8 mouse cellular contexts compared by ENCODE assay signal in the genomic region with DNA sequence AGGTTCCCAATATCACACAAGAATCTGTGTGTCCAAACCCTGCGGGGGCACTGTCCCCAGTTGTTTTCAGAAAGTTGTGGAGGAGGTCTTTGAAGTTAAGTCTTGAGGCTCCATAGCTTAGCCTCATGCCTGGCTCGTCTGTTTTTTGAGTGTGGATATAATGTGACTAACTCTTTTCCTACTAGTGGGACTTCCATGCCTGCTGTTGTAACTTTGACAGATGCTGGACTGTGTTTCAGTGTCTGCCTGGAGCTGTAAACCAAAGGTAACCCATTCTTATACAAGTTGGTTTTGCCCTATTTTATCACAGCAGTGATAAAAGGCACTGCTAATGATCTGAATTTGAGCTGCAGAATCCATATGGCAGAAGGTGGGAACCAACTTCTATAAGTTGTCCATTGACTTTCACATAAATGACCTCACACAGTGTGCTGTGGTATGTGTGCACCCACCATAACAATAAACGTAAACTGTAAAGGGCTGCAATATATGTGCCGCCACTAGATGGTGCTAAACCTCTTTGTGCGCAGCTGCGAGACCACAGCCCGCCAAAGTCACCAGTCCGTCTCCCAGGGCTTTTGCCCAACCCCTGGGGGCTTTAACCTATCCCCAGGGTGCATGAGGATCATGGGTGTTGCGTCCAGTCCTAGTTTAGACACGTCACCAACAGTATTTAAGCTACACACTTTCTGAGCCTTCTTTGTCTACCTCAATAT. TPM values are rescaled to one million over a fixed set of nuclear protein-coding genes. Genes with fewer than 3 reads are reported as not detected.
DNase-seq lines count a peak whose midpoint lies in the region; ATAC-seq and TF ChIP-seq lines count a peak whose summit lies in the region.
"Not testable (repeated sequence)": the region's sequence is repeated elsewhere in the genome, so short reads cannot be mapped to it uniquely, and the experiment has no call there.

A gene (plus strand): TSS at position 703 of the 716 bp plus-strand sequence.

- not testable (repeated sequence) for TF ChIP-seq CTCF in MEL (IDR thresholded peaks at IDR 0.05 in 2 of 3, conservative IDR thresholded peaks at IDR 0.05 in 1 of 3; ENCODE audit: control insufficient read depth in 1 of 3, insufficient read depth in 1 of 3, low read depth in 2 of 3, low read length in 3 of 3, poor library complexity in 1 of 3, severe bottlenecking in 1 of 3)

- DNase-seq in MEL (ENCODE audit: low read depth, low spot score) = not testable (repeated sequence)
- peak; percentile 32 to 61 for DNase-seq in cerebellum, postnatal 25 days
- peak; percentile 12 to 53 for DNase-seq in frontal cortex, postnatal 14 days (ENCODE audit: low spot score in 2 of 2)
- DNase-seq in layer of hippocampus, postnatal 10 days (ENCODE audit: low spot score in 2 of 2) = peak; percentile 61 to 70
- DNase-seq in ovary, adult 18-20 months (ENCODE audit: low spot score) = peak; percentile 21
- peak; percentile 83 for DNase-seq in thymus, postnatal 0 days (ENCODE audit: low spot score)

- H3K4me3 ChIP-seq in MEL (ENCODE audit: control insufficient read depth in 1 of 2, insufficient read depth in 1 of 2, low read depth in 2 of 2, low read length in 2 of 2) = not testable (repeated sequence)
- peak within 1 kb of the TSS; percentile 46 for H3K4me3 ChIP-seq in hindbrain, embryonic 12.5 days
- H3K4me3 ChIP-seq in lung, embryonic 15.5 days = peak within 1 kb of the TSS; percentile 50

- ATAC-seq in hindbrain, embryonic 12.5 days (ENCODE audit: low FRiP score) = peak; percentile 98
- peak; percentile 95 for ATAC-seq in lung, embryonic 15.5 days (ENCODE audit: borderline replicate concordance, extremely low read depth, low FRiP score, low TSS enrichment)

- TF ChIP-seq POLR2A in MEL (IDR thresholded peaks at IDR 0.05; ENCODE audit: control insufficient read depth in 1 of 2, insufficient read depth in 1 of 2, low read depth in 1 of 2, low read length in 2 of 2, poor library complexity in 1 of 2) = not testable (repeated sequence)

- not testable (repeated sequence) for H3K79me2 ChIP-seq in MEL (ENCODE audit: control insufficient read depth, insufficient read depth, low read length, poor library complexity)

- not testable (repeated sequence) for TF ChIP-seq RAD21 in MEL (IDR thresholded peaks at IDR 0.05; ENCODE audit: low read depth, low read length)

- not testable (repeated sequence) for TF ChIP-seq EP300 in MEL (IDR thresholded peaks at IDR 0.05; ENCODE audit: low read depth in 1 of 2, low read length in 2 of 2)

- H3K27me3 ChIP-seq in MEL (ENCODE audit: control insufficient read depth in 1 of 2, insufficient read depth in 2 of 2, low read length in 2 of 2); hindbrain, embryonic 12.5 days; lung, embryonic 15.5 days: not testable (repeated sequence)

- H3K9ac ChIP-seq in MEL (ENCODE audit: control insufficient read depth, low read depth, low read length, poor library complexity, severe bottlenecking) = not testable (repeated sequence)
- H3K9ac ChIP-seq in hindbrain, embryonic 12.5 days = peak within 1 kb of the TSS; percentile 59
- peak within 1 kb of the TSS; percentile 63 for H3K9ac ChIP-seq in lung, embryonic 15.5 days

- H3K9me3 ChIP-seq in MEL (replicated peaks; ENCODE audit: insufficient read depth, low read length); hindbrain, embryonic 12.5 days (replicated peaks); lung, embryonic 15.5 days: not testable (repeated sequence)

- not testable (repeated sequence) for H3K36me3 ChIP-seq in MEL (ENCODE audit: control insufficient read depth in 1 of 2, insufficient read depth in 2 of 2, low read length in 2 of 2); hindbrain, embryonic 12.5 days; lung, embryonic 15.5 days

- not testable (repeated sequence) for H3K27ac ChIP-seq in MEL (ENCODE audit: control insufficient read depth, low read depth, low read length)
- peak within 1 kb of the TSS; percentile 80 for H3K27ac ChIP-seq in hindbrain, embryonic 12.5 days
- peak within 1 kb of the TSS; percentile 95 for H3K27ac ChIP-seq in lung, embryonic 15.5 days

- 9% methylated on average over 10 of the region's 10 CpGs for WGBS in hindbrain, embryonic 12.5 days
- 7% methylated on average over 10 of the region's 10 CpGs for WGBS in lung, embryonic 15.5 days

- H3K4me2 ChIP-seq in hindbrain, embryonic 12.5 days (replicated peaks) = peak within 1 kb of the TSS; percentile 45
- peak within 1 kb of the TSS; percentile 54 for H3K4me2 ChIP-seq in lung, embryonic 15.5 days

- not testable (repeated sequence) for H3K4me1 ChIP-seq in MEL (ENCODE audit: control insufficient read depth in 1 of 2, insufficient read depth in 2 of 2, low read length in 2 of 2); hindbrain, embryonic 12.5 days; lung, embryonic 15.5 days

RNA-seq across cellular contexts. Expression of the gene that starts here (rescaled TPM):
- 18.1 and 18.3 TPM in 2 replicates for total RNA-seq in MEL (2012; rRNA removed)
- 10 to 100 TPM in 1 of 2 experiments, not detected in 1; 21.2 TPM for polyA plus RNA-seq in MEL (2012; ENCODE audit: insufficient read depth in 1 of 2, insufficient read length in 2 of 2, low read depth in 1 of 2, low replicate concordance in 2 of 2, missing spikeins in 1 of 2)
- 8.1 and 12.1 TPM in 2 replicates for polyA plus RNA-seq in hindbrain, embryonic 12.5 days (2016; fragmentation: Nextera tagmentation; extraction: Ambion mirVana)
- total RNA-seq in layer of hippocampus, postnatal 10 days (2021) = under 1 TPM; 0.18 to 0.48 TPM
- polyA plus RNA-seq in lung, embryonic 15.5 days (2015; fragmentation: Nextera tagmentation; extraction: Ambion mirVana) = 32.5 and 33.4 TPM in 2 replicates
- 6.5 and 6.6 TPM in 2 replicates for polyA plus RNA-seq in thymus, postnatal 0 days (2015; fragmentation: Nextera tagmentation; extraction: Ambion mirVana)

Comparison
In these comparisons a context has a peak if more than half of its experiments do, and no peak if none do; other contexts are left out.
1. RNA of the gene that starts here (total RNA-seq): 18.1 to 18.3 TPM in MEL; 0.18 to 0.48 TPM in layer of hippocampus, postnatal 10 days; every median in the first group is over 10 times any median in the second.
2. Peak in DNase-seq in layer of hippocampus, postnatal 10 days; RNA of the gene not detected or under 1 TPM.